Mouse (Mus musculus) midbrain, embryonic 15.5 days (tissue): Measurements from ENCODE around the gene Utp18. TPM values are rescaled to one million over a fixed set of nuclear protein-coding genes. Genes with fewer than 3 reads are reported as not detected.
"Not testable (repeated sequence)": the region's sequence is repeated elsewhere in the genome, so short reads cannot be mapped to it uniquely, and the experiment has no call there.

Experiments
- ATAC-seq: fragments of 200-750 bp; cut with Nextera tagmentation; replicated peaks from 2 replicates; pipeline ENCODE4 v1.8.0; 2017; ENCODE audit warnings: moderate TSS enrichment
- H3K27ac ChIP-seq: fragments of 300-500 bp; sonication (generic); 2 replicates; pipeline ENCODE4 v1.5.1; 2015; ENCODE audit warnings: mild to moderate bottlenecking, inconsistent platforms
- H3K27me3 ChIP-seq: fragments of 300-500 bp; sonication (generic); replicated peaks from 2 replicates; pipeline ENCODE4 v1.6.1; 2015; ENCODE audit warnings: inconsistent platforms
- H3K36me3 ChIP-seq: fragments of 300-500 bp; sonication (generic); replicated peaks from 2 replicates; pipeline ENCODE4 v1.6.1; 2015; ENCODE audit warnings: inconsistent platforms
- H3K4me1 ChIP-seq: fragments of 300-500 bp; sonication (generic); 2 replicates; pipeline ENCODE4 v1.6.1; 2015; ENCODE audit warnings: inconsistent platforms
- H3K4me2 ChIP-seq: fragments of 300-500 bp; sonication (generic); 2 replicates; pipeline ENCODE4 v1.6.1; 2015; ENCODE audit warnings: inconsistent platforms, mild to moderate bottlenecking, moderate library complexity
- H3K4me3 ChIP-seq: fragments of 300-500 bp; sonication (generic); 2 replicates; pipeline ENCODE4 v1.5.1; 2015; ENCODE audit warnings: mild to moderate bottlenecking, inconsistent platforms
- H3K9ac ChIP-seq: fragments of 300-500 bp; sonication (generic); 2 replicates; pipeline ENCODE4 v1.6.1; 2015; ENCODE audit warnings: mild to moderate bottlenecking, inconsistent platforms
- H3K9me3 ChIP-seq: fragments of 300-500 bp; sonication (generic); 2 replicates; pipeline ENCODE4 v1.6.1; 2016; ENCODE audit warnings: inconsistent platforms
- WGBS: fragments of 180-500 bp; shearing (Covaris S2); methylation state at CpG from one replicate; pipeline ENCODE4 v1.1.7; 2015; ENCODE audit warnings: mixed read lengths; 5-methylcytosine and 5-hydroxymethylcytosine counted together
- polyA plus RNA-seq: library from polyadenylated mRNA; unstranded; fragments of >200 nt; fragmentation: Nextera tagmentation; extraction: Ambion mirVana; gene quantifications from 2 replicates; pipeline ENCODE4 v1.2.1, GENCODE M21; 2015

The Utp18 gene
- polyA plus RNA-seq: 31.1 and 31.6 TPM in 2 replicates

DNA sequence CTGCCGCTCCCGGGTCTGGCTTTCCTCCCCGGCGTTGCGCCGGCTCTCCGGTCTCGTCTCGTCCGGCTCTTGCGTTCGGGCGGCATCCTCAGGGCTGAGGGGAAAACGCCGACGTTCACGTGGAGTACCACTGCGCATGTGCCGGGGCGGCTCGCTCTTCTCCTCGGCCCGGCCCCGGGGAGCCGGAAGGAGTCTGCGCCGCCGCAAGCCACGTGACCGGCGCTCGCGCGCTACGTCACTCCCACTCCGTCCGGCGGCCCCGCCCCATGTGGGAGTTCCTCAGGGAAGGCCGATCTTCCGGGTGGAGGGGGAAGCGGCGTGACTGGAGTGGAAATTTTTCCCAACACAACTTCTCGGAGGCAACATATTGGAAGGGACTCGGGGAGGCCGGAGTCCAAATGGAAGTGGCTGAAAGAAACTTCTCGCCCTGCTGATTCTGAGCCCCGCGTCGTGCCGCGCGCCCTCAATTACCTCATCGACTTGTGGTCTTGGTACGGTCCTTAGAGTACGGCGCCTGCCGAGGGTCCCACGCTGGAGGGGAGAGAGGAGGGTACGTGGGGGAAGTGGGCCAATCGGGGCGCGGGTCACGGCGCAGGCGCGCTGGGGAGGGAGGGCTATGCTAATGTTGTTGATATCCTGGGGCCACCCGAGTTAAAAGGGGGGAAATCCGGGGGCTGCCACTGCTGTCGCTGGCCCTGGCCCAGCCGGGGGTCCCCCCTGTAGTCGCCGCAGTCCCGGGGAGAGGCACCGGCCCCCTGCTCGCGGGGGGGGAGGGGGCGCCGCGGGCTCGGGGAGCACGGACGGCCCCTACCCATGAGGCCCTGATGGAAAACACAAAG is at the start of gene Utp18, which contains the start of gene Mbtd1:
Utp18 (minus strand) TSS at position 195 of the 839 bp plus-strand sequence.
Mbtd1 (plus strand) TSS at position 281 of the 839 bp plus-strand sequence.
- Histone ChIP-seq H3K9me3 (no peaks in the 10 kb centered on the region), H3K27me3 (no peaks in the 10 kb centered on the region), H3K4me2 (peak within 1 kb of the TSS; percentile 96), H3K9ac (peak within 1 kb of the TSS; percentile 89), H3K4me3 (peak within 1 kb of the TSS; percentile 97), H3K27ac (peak within 1 kb of the TSS; percentile 93), H3K4me1 (peaks cover 47% of the 10 kb centered on the region), H3K36me3 (no peaks in the 10 kb centered on the region; the same call in 1 of the 2 replicates)
- WGBS: under 1% methylated on average over 79 of the region's 83 CpGs
- ATAC-seq: peak; percentile 97

DNA sequence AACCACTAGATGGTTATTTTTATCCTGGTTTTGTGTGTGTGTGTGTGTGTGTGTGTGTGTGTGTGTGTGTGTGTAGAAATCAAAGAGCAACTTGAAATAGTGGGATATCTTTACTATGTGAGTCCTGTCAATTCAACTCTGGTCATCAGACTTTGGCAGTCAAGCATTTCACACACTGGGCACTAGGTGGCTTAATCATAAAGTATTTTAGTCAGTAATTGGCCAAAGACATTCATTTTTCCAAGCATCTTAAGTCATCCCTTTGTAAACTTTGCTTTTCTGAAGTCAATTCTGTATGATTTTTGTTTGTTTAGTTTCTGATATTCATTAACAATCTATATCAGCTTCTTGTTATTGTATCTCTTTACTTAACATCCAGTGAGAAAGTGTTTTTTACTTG is 43.5 kb upstream of the Utp18 start:
- no peak overlapping the region for H3K9ac ChIP-seq
- H3K4me2 ChIP-seq: no peak overlapping the region
- no peaks in the 10 kb centered on the region for H3K9me3 ChIP-seq
- H3K27me3 ChIP-seq: no peaks in the 10 kb centered on the region
- H3K4me1 ChIP-seq: no peaks in the 10 kb centered on the region
- H3K36me3 ChIP-seq: peaks cover 46% of the 10 kb centered on the region
- ATAC-seq: no peak
- no peak overlapping the region for H3K4me3 ChIP-seq
- no peak overlapping the region for H3K27ac ChIP-seq

DNA sequence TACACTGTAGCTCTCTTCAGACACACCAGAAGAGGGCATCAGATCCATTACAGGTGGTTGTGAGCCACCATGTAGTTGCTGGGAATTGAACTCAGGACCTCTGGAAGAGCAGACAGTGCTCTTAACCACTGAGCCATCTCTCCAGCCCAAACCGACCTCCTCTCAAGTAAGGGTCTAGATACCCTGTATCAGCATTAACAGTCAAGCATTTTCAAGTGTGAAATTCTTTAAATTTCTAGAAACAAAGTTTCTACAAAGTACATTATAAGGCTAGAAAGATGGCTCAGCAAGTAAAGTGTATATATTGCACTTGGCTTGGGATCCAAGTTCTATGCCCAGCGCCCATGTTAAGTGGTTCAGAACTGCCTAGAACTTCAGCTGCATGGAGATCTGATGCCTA is 29.5 kb upstream of the Utp18 start:
- not testable (repeated sequence) for ATAC-seq, H3K27ac ChIP-seq, H3K9ac ChIP-seq, H3K4me3 ChIP-seq, H3K4me2 ChIP-seq, H3K27me3 ChIP-seq, H3K9me3 ChIP-seq, H3K4me1 ChIP-seq
- peaks cover 28% of the 10 kb centered on the region for H3K36me3 ChIP-seq
- 93% methylated on average over 2 of the region's 2 CpGs for WGBS

GRCm38 (mm10) chr11:93911603-93912002 is 26.0 kb upstream of the Utp18 start:
- Histone ChIP-seq H3K27me3 (no peaks in the 10 kb centered on the region), H3K36me3 (peaks cover 34% of the 10 kb centered on the region; the same call in 1 of the 2 replicates), H3K27ac (no peak overlapping the region), H3K4me2 (no peak overlapping the region), H3K4me3 (no peak overlapping the region), H3K4me1 (no peaks in the 10 kb centered on the region), H3K9me3 (no peaks in the 10 kb centered on the region), H3K9ac (no peak overlapping the region)
- 97% methylated on average over 3 of the region's 3 CpGs for WGBS
- no peak for ATAC-seq

GRCm38 (mm10) chr11:93908829-93909228 is 23.3 kb upstream of the Utp18 start:
- H3K4me3 ChIP-seq: no peak overlapping the region
- no peaks in the 10 kb centered on the region for H3K4me1 ChIP-seq
- no peaks in the 10 kb centered on the region for H3K9me3 ChIP-seq
- no peak for ATAC-seq
- 95% methylated on average over 9 of the region's 9 CpGs for WGBS
- H3K27me3 ChIP-seq: no peaks in the 10 kb centered on the region
- H3K4me2 ChIP-seq: no peak overlapping the region
- no peak overlapping the region for H3K9ac ChIP-seq
- peaks cover 23% of the 10 kb centered on the region; the same call in 1 of the 2 replicates for H3K36me3 ChIP-seq
- H3K27ac ChIP-seq: no peak overlapping the region

- Histone ChIP-seq H3K9ac (no peak overlapping the region), H3K4me1 (no peaks in the 10 kb centered on the region), H3K4me2 (no peak overlapping the region), H3K27ac (no peak overlapping the region), H3K27me3 (no peaks in the 10 kb centered on the region), H3K36me3 (peaks cover 23% of the 10 kb centered on the region; the same call in 1 of the 2 replicates), H3K4me3 (no peak overlapping the region), H3K9me3 (no peaks in the 10 kb centered on the region)
- 91% methylated on average over 3 of the region's 3 CpGs for WGBS
- ATAC-seq: no peak
These were observed 22.3 kb upstream of the Utp18 start for GRCm38 (mm10) chr11:93907839-93908238.

GRCm38 (mm10) chr11:93906834-93907233 is 21.3 kb upstream of the Utp18 start:
- Histone ChIP-seq H3K27ac (no peak overlapping the region), H3K4me2 (no peak overlapping the region), H3K4me3 (no peak overlapping the region), H3K9ac (no peak overlapping the region), H3K27me3 (no peaks in the 10 kb centered on the region), H3K4me1 (no peaks in the 10 kb centered on the region), H3K36me3 (peaks cover 23% of the 10 kb centered on the region; the same call in 1 of the 2 replicates), H3K9me3 (no peaks in the 10 kb centered on the region)
- WGBS: 83% methylated on average over 4 of the region's 4 CpGs
- ATAC-seq: no peak

GRCm38 (mm10) chr11:93897732-93898131 is 12.2 kb upstream of the Utp18 start:
- Histone ChIP-seq H3K27ac (no peak overlapping the region), H3K4me1 (no peaks in the 10 kb centered on the region), H3K27me3 (no peaks in the 10 kb centered on the region), H3K36me3 (no peaks in the 10 kb centered on the region; the same call in 1 of the 2 replicates), H3K4me2 (no peak overlapping the region), H3K9me3 (no peaks in the 10 kb centered on the region), H3K9ac (no peak overlapping the region), H3K4me3 (no peak overlapping the region)
- no peak for ATAC-seq
- WGBS: 89% methylated on average over 3 of the region's 3 CpGs

- ATAC-seq: no peak
- no peaks in the 10 kb centered on the region for H3K9me3 ChIP-seq
- H3K9ac ChIP-seq: peak overlapping the region; percentile 89
- H3K27me3 ChIP-seq: no peaks in the 10 kb centered on the region
- peaks cover 47% of the 10 kb centered on the region for H3K4me1 ChIP-seq
- 3% methylated on average over 4 of the region's 4 CpGs for WGBS
- peaks cover under 1% of the 10 kb centered on the region; the same call in 1 of the 2 replicates for H3K36me3 ChIP-seq
- H3K27ac ChIP-seq: peak overlapping the region; percentile 93; the same call in 1 of the 2 replicates
- H3K4me2 ChIP-seq: peak overlapping the region; percentile 96
- peak overlapping the region; percentile 97 for H3K4me3 ChIP-seq
These were observed 1.5 kb upstream of the Utp18 start for GRCm38 (mm10) chr11:93887080-93887447.

GRCm38 (mm10) chr11:93886411-93887079 is 979 bp upstream of the Utp18 start:
- no peaks in the 10 kb centered on the region; the same call in 1 of the 2 replicates for H3K36me3 ChIP-seq
- under 1% methylated on average over 34 of the region's 34 CpGs for WGBS
- peak overlapping the region; percentile 97 for H3K4me3 ChIP-seq
- no peak for ATAC-seq
- no peaks in the 10 kb centered on the region for H3K9me3 ChIP-seq
- H3K27ac ChIP-seq: peak overlapping the region; percentile 93
- no peaks in the 10 kb centered on the region for H3K27me3 ChIP-seq
- H3K9ac ChIP-seq: peak overlapping the region; percentile 89
- H3K4me1 ChIP-seq: peaks cover 47% of the 10 kb centered on the region
- peak overlapping the region; percentile 96 for H3K4me2 ChIP-seq

GRCm38 (mm10) chr11:93884901-93885571 is 530 bp downstream of the Utp18 start:
- no peaks in the 10 kb centered on the region for H3K9me3 ChIP-seq
- peak overlapping the region; percentile 97 for H3K4me3 ChIP-seq
- peaks cover 45% of the 10 kb centered on the region for H3K4me1 ChIP-seq
- peak overlapping the region; percentile 93 for H3K27ac ChIP-seq
- under 1% methylated on average over 77 of the region's 81 CpGs for WGBS
- H3K4me2 ChIP-seq: peak overlapping the region; percentile 96
- peak; percentile 53 for ATAC-seq
- H3K9ac ChIP-seq: peak overlapping the region; percentile 75
- H3K27me3 ChIP-seq: no peaks in the 10 kb centered on the region
- H3K36me3 ChIP-seq: no peaks in the 10 kb centered on the region; the same call in 1 of the 2 replicates

GRCm38 (mm10) chr11:93884068-93884467 is 1.5 kb downstream of the Utp18 start:
- Histone ChIP-seq H3K36me3 (no peaks in the 10 kb centered on the region; the same call in 1 of the 2 replicates), H3K9ac (no peak overlapping the region), H3K27ac (no peak overlapping the region), H3K9me3 (no peaks in the 10 kb centered on the region), H3K4me2 (peak overlapping the region; percentile 96), H3K4me1 (peaks cover 39% of the 10 kb centered on the region), H3K4me3 (peak overlapping the region; percentile 97), H3K27me3 (no peaks in the 10 kb centered on the region)
- WGBS: 96% methylated on average over 3 of the region's 4 CpGs
- ATAC-seq: no peak
